Mouse (Mus musculus): ENCODE results near the gene Evl.

Evl gene

GRCm38 (mm10) chr12:108592866-108593265, 38.3 kb downstream of the Evl start:
- no peak for DNase-seq

DNA sequence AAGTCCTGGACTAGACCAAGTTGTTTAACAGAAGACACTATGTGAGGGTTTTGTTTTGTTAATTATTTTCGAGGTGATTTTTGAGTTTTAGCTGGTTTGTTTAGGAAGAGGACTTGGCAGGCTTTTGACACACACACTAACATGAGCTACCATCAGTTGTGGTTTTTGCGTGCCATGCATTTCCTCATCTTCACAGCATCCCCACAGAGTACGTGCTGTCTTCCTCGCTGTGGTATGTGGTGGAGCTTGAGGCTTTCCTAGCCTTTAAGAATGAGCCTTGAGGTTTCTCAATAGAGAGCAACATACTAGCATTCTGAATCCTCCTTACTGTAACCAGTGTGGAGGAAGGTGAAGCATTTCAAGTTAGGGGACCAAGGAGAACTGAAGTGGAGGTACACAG, 46.3 kb downstream of the Evl start:
- DNase-seq: peak; percentile 53

DNA sequence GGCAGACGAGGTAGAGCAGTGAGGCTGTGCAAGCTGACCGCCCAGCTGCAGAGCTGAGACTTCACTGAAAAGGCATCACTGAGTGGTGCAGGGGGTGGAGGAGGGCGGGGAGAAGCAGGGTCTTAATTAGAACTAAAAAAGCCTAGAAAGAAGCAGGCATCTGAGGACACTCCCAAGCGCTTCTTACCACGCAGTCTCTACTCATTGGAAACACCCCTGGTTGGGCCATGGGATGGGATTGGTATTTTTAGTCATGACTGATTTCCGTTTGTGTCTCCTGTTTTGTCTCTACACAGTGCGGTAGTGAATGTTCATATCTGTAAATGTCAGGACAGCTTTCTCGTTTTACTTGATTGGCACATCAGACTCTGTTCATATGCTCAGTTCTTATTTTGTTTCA, 46.8 kb downstream of the Evl start:
- DNase-seq: no peak

GRCm38 (mm10) chr12:108604546-108604945, 50.0 kb downstream of the Evl start:
- no peak for DNase-seq

GRCm38 (mm10) chr12:108605521-108606281, 51.2 kb downstream of the Evl start:
- DNase-seq: no peak

- DNase-seq: no peak
These were observed 51.8 kb downstream of the Evl start for GRCm38 (mm10) chr12:108606321-108606720.

GRCm38 (mm10) chr12:108609446-108609845, 54.9 kb downstream of the Evl start:
- DNase-seq: no peak

GRCm38 (mm10) chr12:108610255-108610654, 55.7 kb downstream of the Evl start:
- DNase-seq: no peak

GRCm38 (mm10) chr12:108613081-108613480, 58.6 kb downstream of the Evl start:
- peak; percentile 87 for DNase-seq

- no peak for DNase-seq
These were observed 63.0 kb downstream of the Evl start for GRCm38 (mm10) chr12:108617511-108617910.

DNA sequence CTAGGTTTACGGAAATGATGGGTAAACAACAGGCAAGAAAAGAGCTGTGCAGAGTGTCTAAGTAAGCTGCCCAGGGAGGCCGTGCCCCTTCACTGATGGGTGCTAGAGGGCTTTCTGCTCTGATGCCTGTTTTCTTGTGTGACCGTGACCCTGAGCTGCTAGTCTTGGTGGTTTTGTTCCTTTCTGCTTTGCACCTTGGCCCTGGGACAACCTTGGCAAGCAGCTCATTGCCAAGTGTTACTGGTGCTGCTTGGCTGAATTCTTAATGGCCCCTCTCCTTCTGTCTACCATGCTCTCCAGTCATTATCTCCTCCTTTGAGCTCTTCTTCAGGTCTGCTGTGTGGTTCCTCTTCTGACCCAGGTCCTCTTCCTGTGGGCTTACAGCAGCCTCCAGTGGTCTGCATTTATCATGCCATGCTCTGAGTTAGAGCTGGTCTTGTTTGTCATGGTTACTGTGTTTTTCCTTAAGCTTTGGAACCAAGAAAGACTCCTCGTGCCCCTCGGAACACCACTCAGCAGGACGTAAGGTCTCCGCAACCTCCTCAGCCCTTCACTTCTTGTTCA, 65.4 kb downstream of the Evl start:
- no peak for DNase-seq

DNA sequence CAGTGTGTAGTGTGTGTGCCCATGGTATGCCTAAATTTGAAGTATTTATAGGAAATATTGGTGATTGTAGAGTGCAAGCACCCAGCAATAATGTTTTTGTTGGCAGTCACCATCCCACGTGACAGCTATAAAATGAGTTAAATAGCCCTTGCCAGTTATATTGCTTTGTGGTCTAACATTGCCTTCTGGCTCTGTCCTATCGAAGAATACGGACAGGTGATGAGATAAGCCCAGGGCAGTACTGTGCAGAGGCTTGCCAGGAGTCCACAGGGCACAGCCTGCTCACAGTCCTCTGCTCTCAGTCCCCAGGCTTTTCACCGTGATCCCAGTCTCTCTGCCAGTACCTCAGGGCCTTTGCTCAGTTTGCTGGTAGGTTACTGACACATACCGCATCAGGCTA, 67.9 kb downstream of the Evl start:
- DNase-seq: no peak

DNA sequence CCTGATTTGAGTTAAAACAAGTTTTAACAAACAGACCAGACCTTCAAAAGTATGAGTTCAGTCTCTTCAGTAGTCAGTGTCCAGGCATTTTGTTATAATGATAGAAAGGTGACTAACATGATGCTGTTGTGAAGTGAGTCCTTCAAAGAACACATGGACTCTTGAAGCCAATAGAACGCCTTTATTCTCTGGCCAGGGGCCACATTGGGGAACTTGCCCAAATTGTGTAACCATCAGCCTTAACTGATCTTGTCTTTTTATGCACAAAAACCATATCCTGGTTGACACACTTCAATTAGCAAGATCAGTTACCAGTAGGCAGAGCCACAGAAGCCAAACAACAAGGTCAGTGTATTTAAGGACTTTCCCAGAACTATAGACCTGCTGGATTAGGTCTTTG, 75.0 kb downstream of the Evl start:
- DNase-seq: no peak

GRCm38 (mm10) chr12:108630741-108631688, 76.5 kb downstream of the Evl start:
- peak; percentile 55 for DNase-seq

DNA sequence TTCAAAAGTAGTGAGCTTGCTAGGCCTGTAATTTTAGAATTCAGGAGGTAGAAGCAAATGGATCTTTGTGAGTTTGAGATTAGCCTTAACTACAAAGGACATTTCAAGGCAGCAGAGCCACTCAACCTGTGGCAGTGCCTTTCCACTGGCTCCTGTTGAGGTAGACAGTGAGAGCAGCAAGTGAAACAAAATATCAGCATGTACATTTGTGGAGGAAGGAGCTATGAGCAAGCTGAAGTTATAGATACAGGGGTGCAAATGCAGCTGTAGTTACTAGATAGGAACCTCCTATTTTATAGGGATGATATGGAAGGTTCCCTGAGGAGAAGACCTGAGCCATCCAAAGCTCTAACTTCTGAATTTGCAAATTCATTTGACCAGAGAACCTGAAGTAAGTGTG, 78.0 kb downstream of the Evl start:
- no peak for DNase-seq

GRCm38 (mm10) chr12:108634031-108634430, 79.5 kb downstream of the Evl start:
- no peak for DNase-seq

- peak; percentile 72 for DNase-seq
These were observed 81.0 kb downstream of the Evl start for GRCm38 (mm10) chr12:108635501-108635900.

- no peak for DNase-seq
These were observed 82.9 kb downstream of the Evl start for GRCm38 (mm10) chr12:108637440-108637839.

DNA sequence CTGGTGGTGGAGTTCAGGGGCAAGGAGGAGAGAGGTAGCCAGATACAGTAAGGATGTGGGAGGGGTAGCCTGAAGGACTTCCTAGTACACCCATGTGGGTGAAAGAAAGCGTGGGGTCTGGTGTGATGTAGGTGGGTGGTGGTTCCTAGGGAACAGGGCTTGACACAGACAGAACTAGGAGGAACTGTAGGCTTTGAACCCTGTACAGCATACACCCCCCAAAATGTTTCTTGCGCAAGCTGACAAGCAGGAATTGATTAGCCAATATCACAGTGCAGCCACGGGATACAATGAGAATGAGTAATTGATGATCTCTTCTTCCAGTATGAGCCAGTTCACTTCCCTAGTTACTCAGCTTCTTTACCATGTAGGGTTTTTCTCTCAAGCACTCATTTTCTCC, 84.6 kb downstream of the Evl start:
- no peak for DNase-seq

DNA sequence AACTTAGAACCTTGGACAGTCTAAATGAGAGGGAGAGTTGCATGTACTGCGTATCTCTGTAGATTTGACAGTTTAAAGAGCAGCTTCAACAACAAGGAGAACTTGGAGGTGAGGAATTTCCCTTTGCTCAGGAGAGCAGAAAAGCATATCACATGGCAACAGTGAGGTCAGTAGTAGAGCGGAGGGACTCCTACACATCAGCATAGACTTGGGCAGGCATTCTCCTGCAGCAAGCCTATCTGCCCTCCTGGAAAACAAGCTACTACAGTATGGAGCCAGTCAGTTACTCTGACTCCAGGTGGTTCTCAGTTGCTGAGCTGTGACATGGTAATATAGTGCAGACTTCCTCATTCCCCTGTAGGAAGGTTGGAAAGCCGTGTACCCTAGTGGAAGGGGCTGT, 87.5 kb downstream of the Evl start:
- no peak for DNase-seq

- peak; percentile 46 for DNase-seq
These were observed 91.7 kb downstream of the Evl start for GRCm38 (mm10) chr12:108646234-108646633.

- DNase-seq: no peak
These were observed 93.3 kb downstream of the Evl start for GRCm38 (mm10) chr12:108647784-108648183.

GRCm38 (mm10) chr12:108651053-108651660, 96.6 kb downstream of the Evl start:
- DNase-seq: no peak
